Mouse (Mus musculus): Measurements from ENCODE around the gene Vmn2r51. TPM values are rescaled to one million over a fixed set of nuclear protein-coding genes. Genes with fewer than 3 reads are reported as not detected.
"Not testable (repeated sequence)": the region's sequence is repeated elsewhere in the genome, so short reads cannot be mapped to it uniquely, and the experiment has no call there.

Gene Vmn2r51
- not detected in 2 replicates for polyA plus RNA-seq (2012; rRNA removed)

- not testable (repeated sequence) for H3K4me3 ChIP-seq (replicated peaks; ENCODE audit: insufficient read depth, low read depth, low read length); H3K4me1 ChIP-seq (ENCODE audit: control insufficient read depth, insufficient read depth, low read length); DNase-seq; H3K27me3 ChIP-seq (ENCODE audit: control insufficient read depth, insufficient read depth, low read length); H3K27ac ChIP-seq (ENCODE audit: insufficient read depth, low read length)
- 33% methylated on average over 1 of the region's 1 CpGs for WGBS
Measured at GRCm38 (mm10) chr7:10105641-10106040, at the start of gene Vmn2r51. Gene Vmn2r51, minus strand, starts transcription at chr7:10105741.

GRCm38 (mm10) chr7:10053196-10053595 lies 52.3 kb downstream of the Vmn2r51 start, which contains the start of gene Vmn2r50:
Gene Vmn2r50, minus strand, starts transcription at chr7:10053296.
- not testable (repeated sequence) for H3K4me1 ChIP-seq (ENCODE audit: control insufficient read depth, insufficient read depth, low read length); H3K27ac ChIP-seq (ENCODE audit: insufficient read depth, low read length); DNase-seq; H3K4me3 ChIP-seq (replicated peaks; ENCODE audit: insufficient read depth, low read depth, low read length); H3K27me3 ChIP-seq (ENCODE audit: control insufficient read depth, insufficient read depth, low read length)

Other genes with a start within 250 kb of the Vmn2r51 start
- gene Vmn2r48, start 152.2 kb downstream of the Vmn2r51 start, polyA plus RNA-seq (2012; rRNA removed): not detected in 2 replicates
- not detected in 2 replicates for gene Vmn2r49, start 113.5 kb downstream of the Vmn2r51 start, polyA plus RNA-seq (2012; rRNA removed)
- not detected in 2 replicates for gene Vmn2r50, start 52.4 kb downstream of the Vmn2r51 start, polyA plus RNA-seq (2012; rRNA removed)
- gene Vmn2r52, start 70.8 kb upstream of the Vmn2r51 start, polyA plus RNA-seq (2012; rRNA removed): not detected in 2 replicates
- gene Vmn1r66, start 172.3 kb upstream of the Vmn2r51 start, polyA plus RNA-seq (2012; rRNA removed): not detected in 2 replicates

Data from cerebellum, adult 2 months (tissue).